Mouse (Mus musculus) G1E (cell line): ENCODE results near the gene Dach1. TPM values are rescaled to one million over a fixed set of nuclear protein-coding genes. Genes with fewer than 3 reads are reported as not detected.

Experiments used
- ATAC-seq: 2 replicates; pipeline ENCODE4 v1.8.0; 2016; ENCODE audit warnings: mild to moderate bottlenecking; ENCODE audit not compliant: insufficient number of reproducible peaks, poor library complexity, low FRiP score, severe bottlenecking; ENCODE audit errors: extremely low read depth
- DNase-seq: peaks from one replicate; pipeline ENCODE4 v3.0.0; 2012; ENCODE audit warnings: low spot score
- H3K27me3 ChIP-seq: 2 replicates; pipeline ENCODE4 v1.6.1; 2012; ENCODE audit warnings: mild to moderate bottlenecking, low read length, inconsistent platforms; ENCODE audit not compliant: insufficient read depth
- H3K36me3 ChIP-seq: replicated peaks from 2 replicates; pipeline ENCODE3; 2012; ENCODE audit warnings: mild to moderate bottlenecking, inconsistent platforms
- H3K4me1 ChIP-seq: 2 replicates; pipeline ENCODE4 v1.6.1; 2012; ENCODE audit warnings: low read depth, low read length, inconsistent platforms, mixed read lengths; ENCODE audit not compliant: insufficient read depth
- H3K4me3 ChIP-seq: 2 replicates; pipeline ENCODE4 v1.5.1; 2012; ENCODE audit warnings: low read depth, mild to moderate bottlenecking, inconsistent platforms, low read length, moderate library complexity, mixed read lengths
- H3K9me3 ChIP-seq: replicated peaks from 2 replicates; pipeline ENCODE4 v1.6.1; 2012; ENCODE audit warnings: inconsistent platforms
- CTCF ChIP-seq: IDR thresholded peaks from 2 replicates; pipeline ENCODE4 v1.5.1; 2012; ENCODE audit warnings: low read depth, low read length, inconsistent platforms, mixed read lengths
- GATA1 ChIP-seq: IDR thresholded peaks from 2 replicates; pipeline ENCODE4 v1.6.1; 2012; ENCODE audit warnings: borderline replicate concordance, low read length, inconsistent platforms, mixed read lengths
- GATA2 ChIP-seq: IDR thresholded peaks from 2 replicates; pipeline ENCODE4 v1.6.1; 2012; ENCODE audit warnings: low read depth, low read length, inconsistent platforms, borderline replicate concordance
- POLR2AphosphoS5 ChIP-seq: IDR thresholded peaks from 2 replicates; pipeline ENCODE4 v1.6.1; 2012; ENCODE audit warnings: low read depth, low read length, inconsistent platforms; ENCODE audit not compliant: insufficient replicate concordance
- TAL1 ChIP-seq: conservative IDR thresholded peaks from 2 replicates; pipeline ENCODE4 v1.6.1; 2012; ENCODE audit warnings: low read depth, low read length, inconsistent platforms, mixed read lengths
- polyA plus RNA-seq: library from polyadenylated mRNA; stranded (reverse); fragments of >175 nt; gene quantifications from 2 replicates; pipeline ENCODE4 v1.2.3, GENCODE M21; 2012
- total RNA-seq, 2 experiments: library from RNA; stranded (forward) in 1 of 2; stranded (reverse) in 1 of 2; fragments of 200-1000 nt in 1 of 2; fragments of >200 nt in 1 of 2; fragmentation: Nextera tagmentation in 1 of 2; gene quantifications; 2 replicates each; pipeline ENCODE4 v1.2.3; 2014 to 2017

The Dach1 gene
- total and polyA plus RNA-seq, 3 experiments = 0.05 TPM; not detected in 2

- no peak for TF ChIP-seq GATA2
- TF ChIP-seq GATA1 = no peak
- TF ChIP-seq CTCF = no peak
- TF ChIP-seq TAL1 = no peak
- TF ChIP-seq POLR2AphosphoS5 = no peak
- H3K4me3 ChIP-seq = no peak overlapping the region
- DNase-seq = no peak
- H3K9me3 ChIP-seq = peaks cover 15% of the 10 kb centered on the region
- H3K27me3 ChIP-seq = no peaks in the 10 kb centered on the region
- no peak for ATAC-seq
- no peaks in the 10 kb centered on the region for H3K36me3 ChIP-seq
- H3K4me1 ChIP-seq = no peaks in the 10 kb centered on the region
These were observed 80.3 kb downstream of the Dach1 start for GRCm38 (mm10) chr14:98089246-98089645.

- ATAC-seq = no peak
- TF ChIP-seq CTCF = no peak
- TF ChIP-seq POLR2AphosphoS5 = no peak
- no peak for TF ChIP-seq GATA2
- no peak for TF ChIP-seq TAL1
- no peak for TF ChIP-seq GATA1
- peaks cover 8% of the 10 kb centered on the region for H3K9me3 ChIP-seq
These were observed 82.2 kb downstream of the Dach1 start for GRCm38 (mm10) chr14:98087355-98087754.

GRCm38 (mm10) chr14:98086794-98087193 lies 82.8 kb downstream of the Dach1 start:
- H3K36me3 ChIP-seq = no peaks in the 10 kb centered on the region
- H3K27me3 ChIP-seq = no peaks in the 10 kb centered on the region
- peaks cover 8% of the 10 kb centered on the region for H3K9me3 ChIP-seq
- no peak for TF ChIP-seq POLR2AphosphoS5
- no peak for TF ChIP-seq CTCF
- TF ChIP-seq GATA2 = no peak
- TF ChIP-seq GATA1 = no peak
- TF ChIP-seq TAL1 = no peak
- no peak for DNase-seq
- no peaks in the 10 kb centered on the region for H3K4me1 ChIP-seq
- H3K4me3 ChIP-seq = no peak overlapping the region
- no peak for ATAC-seq

More at GRCm38 (mm10) chr14:98087355-98087754, 82.2 kb downstream of the Dach1 start:
- Histone ChIP-seq H3K36me3 (no peaks in the 10 kb centered on the region), H3K4me3 (no peak overlapping the region), H3K27me3 (no peaks in the 10 kb centered on the region), H3K4me1 (no peaks in the 10 kb centered on the region)
- no peak for DNase-seq

- H3K27me3 ChIP-seq = no peaks in the 10 kb centered on the region
- DNase-seq = no peak
- TF ChIP-seq CTCF = no peak
- TF ChIP-seq POLR2AphosphoS5 = no peak
- no peak for TF ChIP-seq TAL1
- no peak for TF ChIP-seq GATA2
- TF ChIP-seq GATA1 = no peak
- no peaks in the 10 kb centered on the region for H3K36me3 ChIP-seq
- H3K4me1 ChIP-seq = no peaks in the 10 kb centered on the region
- H3K9me3 ChIP-seq = peaks cover 13% of the 10 kb centered on the region
- no peak for ATAC-seq
- no peak overlapping the region for H3K4me3 ChIP-seq
These were observed 84.4 kb downstream of the Dach1 start for GRCm38 (mm10) chr14:98085141-98085540.

GRCm38 (mm10) chr14:98084720-98085119 lies 84.8 kb downstream of the Dach1 start:
- no peak for ATAC-seq
- no peaks in the 10 kb centered on the region for H3K27me3 ChIP-seq

GRCm38 (mm10) chr14:98083419-98083818 lies 86.1 kb downstream of the Dach1 start:
- TF ChIP-seq GATA2 = no peak
- no peak for TF ChIP-seq CTCF
- TF ChIP-seq TAL1 = no peak
- TF ChIP-seq POLR2AphosphoS5 = no peak
- TF ChIP-seq GATA1 = no peak
- no peak for DNase-seq
- Histone ChIP-seq H3K4me3 (no peak overlapping the region), H3K4me1 (no peaks in the 10 kb centered on the region), H3K27me3 (no peaks in the 10 kb centered on the region), H3K36me3 (no peaks in the 10 kb centered on the region), H3K9me3 (peaks cover 13% of the 10 kb centered on the region)
- no peak for ATAC-seq

More at GRCm38 (mm10) chr14:98084720-98085119, 84.8 kb downstream of the Dach1 start:
- no peak overlapping the region for H3K4me3 ChIP-seq
- no peaks in the 10 kb centered on the region for H3K36me3 ChIP-seq
- TF ChIP-seq CTCF (no peak), TAL1 (no peak), GATA2 (no peak), POLR2AphosphoS5 (no peak), GATA1 (no peak)
- no peak for DNase-seq
- no peaks in the 10 kb centered on the region for H3K4me1 ChIP-seq
- peaks cover 13% of the 10 kb centered on the region for H3K9me3 ChIP-seq
